Mouse (Mus musculus) liver, embryonic 14.5 days (tissue): ENCODE measurements around the gene Cdca4. TPM values are rescaled to one million over a fixed set of nuclear protein-coding genes. Genes with fewer than 3 reads are reported as not detected.

Source experiments
- ATAC-seq: fragments of 200-750 bp; cut with Nextera tagmentation; 2 replicates; pipeline ENCODE4 v1.8.0; 2017; ENCODE audit warnings: moderate number of reproducible peaks, mild to moderate bottlenecking, moderate library complexity; ENCODE audit not compliant: insufficient read depth
- DNase-seq, 3 experiments: peaks; one replicate each; pipeline ENCODE4 v3.0.0-alpha.2; 2012 to 2013; ENCODE audit warnings: low read depth in 3 of 3, low spot score in 3 of 3
- H3K27ac ChIP-seq: fragments of 300-500 bp; sonication (generic); 2 replicates; pipeline ENCODE4 v1.5.1; 2014; ENCODE audit warnings: moderate library complexity, mild to moderate bottlenecking, control low read depth, inconsistent platforms
- H3K27me3 ChIP-seq: fragments of 300-500 bp; sonication (generic); 2 replicates; pipeline ENCODE4 v1.6.1; 2014; ENCODE audit warnings: mild to moderate bottlenecking, low read length, moderate library complexity; ENCODE audit not compliant: control insufficient read depth, insufficient read depth
- H3K36me3 ChIP-seq: fragments of 300-500 bp; sonication (generic); replicated peaks from 2 replicates; pipeline ENCODE4 v1.6.1; 2014; ENCODE audit warnings: low read depth; ENCODE audit not compliant: control insufficient read depth, insufficient read depth
- H3K4me1 ChIP-seq, 2 experiments: fragments of 200-500 bp in 1 of 2; fragments of 300-500 bp in 1 of 2; sonication (generic) in 1 of 2; replicated peaks; 2 replicates each; pipeline ENCODE4 v1.6.1; 2012 to 2014; ENCODE audit warnings: antibody characterized with exemption in 1 of 2, inconsistent platforms in 1 of 2, low read length in 1 of 2; ENCODE audit not compliant: control insufficient read depth in 2 of 2, insufficient read depth in 2 of 2
- H3K4me2 ChIP-seq: fragments of 300-500 bp; sonication (generic); 2 replicates; pipeline ENCODE4 v1.6.1; 2014; ENCODE audit warnings: low read depth, mild to moderate bottlenecking, control low read depth, moderate library complexity
- H3K4me3 ChIP-seq, 2 experiments: fragments of 200-500 bp in 1 of 2; fragments of 300-500 bp in 1 of 2; sonication (generic) in 1 of 2; 2 replicates each; pipeline ENCODE4 v1.5.1; 2012 to 2014; ENCODE audit warnings: low read depth in 2 of 2, low read length in 2 of 2, mild to moderate bottlenecking in 2 of 2, control low read depth in 1 of 2, inconsistent platforms in 1 of 2, moderate library complexity in 1 of 2; ENCODE audit not compliant: insufficient read depth in 1 of 2
- H3K9ac ChIP-seq: fragments of 300-500 bp; sonication (generic); replicated peaks from 2 replicates; pipeline ENCODE4 v1.6.1; 2014; ENCODE audit warnings: mild to moderate bottlenecking, control low read depth, moderate library complexity
- H3K9me3 ChIP-seq: fragments of 300-500 bp; sonication (generic); 2 replicates; pipeline ENCODE4 v1.6.1; 2016; ENCODE audit warnings: low read length, mixed read lengths; ENCODE audit not compliant: control insufficient read depth
- CTCF ChIP-seq: IDR thresholded peaks from 2 replicates; pipeline ENCODE4 v1.5.1; 2016; ENCODE audit warnings: antibody characterized with exemption, low read depth, control low read depth
- EP300 ChIP-seq: IDR thresholded peaks from 2 replicates; pipeline ENCODE4 v1.6.1; 2016; ENCODE audit warnings: antibody characterized with exemption, low read depth
- WGBS: fragments of 180-500 bp; shearing (Covaris S2); extraction: QIAGEN DNeasy Blood & Tissue Kit; methylation state at CpG from one replicate; pipeline ENCODE4 v1.1.7; 2014; ENCODE audit not compliant: insufficient replicate concordance; 5-methylcytosine and 5-hydroxymethylcytosine counted together
- polyA plus RNA-seq, 2 experiments: library from polyadenylated mRNA; depleted of rRNA in 1 of 2; stranded (reverse) in 1 of 2; unstranded in 1 of 2; fragments of >200 nt; fragmentation: Nextera tagmentation in 1 of 2; extraction: Ambion mirVana in 1 of 2; gene quantifications; 2 replicates each; pipeline versions ENCODE4 v1.2.1 to v1.2.3; 2012 to 2014

Gene Cdca4
- polyA plus RNA-seq, 2 experiments, result 39.9 to 61.3 TPM

DNA sequence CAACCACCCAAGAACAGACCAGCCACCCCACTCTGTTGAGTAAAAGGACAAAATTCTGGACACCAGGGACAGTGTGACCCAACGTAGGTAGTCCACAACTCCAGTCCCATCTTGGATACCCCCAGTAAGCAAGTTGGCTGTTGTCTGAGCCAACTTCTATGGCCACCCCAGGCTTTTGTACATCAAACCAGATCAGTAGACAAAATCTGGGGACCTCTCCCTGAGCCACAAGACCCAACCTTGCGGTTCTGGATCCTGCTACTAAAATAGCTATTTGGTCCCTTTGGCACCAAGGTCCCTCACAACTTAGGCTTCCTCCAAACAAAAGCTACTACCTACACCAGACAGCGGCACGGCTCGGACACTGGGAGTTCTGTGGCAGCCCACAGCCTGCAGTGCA, 34.2 kb downstream of the Cdca4 start:
- Histone ChIP-seq H3K4me1 (no peaks in the 10 kb centered on the region), H3K36me3 (no peaks in the 10 kb centered on the region), H3K4me2 (no peak overlapping the region), H3K4me3 (no peak overlapping the region), H3K27ac (no peak overlapping the region), H3K9me3 (no peaks in the 10 kb centered on the region), H3K27me3 (no peaks in the 10 kb centered on the region), H3K9ac (no peak overlapping the region)
- no peak for DNase-seq
- WGBS, result 62% methylated on average over 5 of the region's 5 CpGs
- no peak for ATAC-seq
- TF ChIP-seq CTCF (no peak), EP300 (no peak)

DNA sequence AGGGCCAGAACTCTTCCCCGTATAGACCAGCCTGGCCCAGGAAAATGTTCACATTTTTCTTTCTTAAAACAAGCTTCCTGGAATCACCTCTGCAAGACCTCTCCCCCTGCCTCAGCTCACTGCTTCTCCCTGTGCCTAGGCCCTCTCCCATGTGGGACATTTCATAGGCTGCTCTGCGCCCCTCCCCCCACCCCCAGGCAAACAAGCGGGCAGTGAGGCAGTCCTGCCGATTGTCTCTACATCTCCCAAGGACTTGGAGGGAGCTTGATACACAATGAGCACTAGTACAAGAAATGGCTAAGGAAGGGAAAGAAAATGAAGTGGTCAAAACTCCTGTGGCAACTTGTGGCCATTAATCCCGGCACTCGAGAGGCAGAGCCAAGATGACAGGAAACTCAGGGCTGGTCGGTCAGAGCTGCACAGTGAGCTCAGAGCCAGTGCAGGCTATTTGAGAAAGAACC, 34.8 kb downstream of the Cdca4 start:
- Histone ChIP-seq H3K9me3 (no peaks in the 10 kb centered on the region), H3K4me2 (no peak overlapping the region), H3K4me3 (no peak overlapping the region), H3K27ac (no peak overlapping the region), H3K27me3 (no peaks in the 10 kb centered on the region), H3K36me3 (no peaks in the 10 kb centered on the region), H3K9ac (no peak overlapping the region), H3K4me1 (no peaks in the 10 kb centered on the region)
- WGBS, result 33% methylated on average over 7 of the region's 7 CpGs
- no peak for TF ChIP-seq EP300
- no peak for TF ChIP-seq CTCF
- DNase-seq (no peak), ATAC-seq (no peak)

DNA sequence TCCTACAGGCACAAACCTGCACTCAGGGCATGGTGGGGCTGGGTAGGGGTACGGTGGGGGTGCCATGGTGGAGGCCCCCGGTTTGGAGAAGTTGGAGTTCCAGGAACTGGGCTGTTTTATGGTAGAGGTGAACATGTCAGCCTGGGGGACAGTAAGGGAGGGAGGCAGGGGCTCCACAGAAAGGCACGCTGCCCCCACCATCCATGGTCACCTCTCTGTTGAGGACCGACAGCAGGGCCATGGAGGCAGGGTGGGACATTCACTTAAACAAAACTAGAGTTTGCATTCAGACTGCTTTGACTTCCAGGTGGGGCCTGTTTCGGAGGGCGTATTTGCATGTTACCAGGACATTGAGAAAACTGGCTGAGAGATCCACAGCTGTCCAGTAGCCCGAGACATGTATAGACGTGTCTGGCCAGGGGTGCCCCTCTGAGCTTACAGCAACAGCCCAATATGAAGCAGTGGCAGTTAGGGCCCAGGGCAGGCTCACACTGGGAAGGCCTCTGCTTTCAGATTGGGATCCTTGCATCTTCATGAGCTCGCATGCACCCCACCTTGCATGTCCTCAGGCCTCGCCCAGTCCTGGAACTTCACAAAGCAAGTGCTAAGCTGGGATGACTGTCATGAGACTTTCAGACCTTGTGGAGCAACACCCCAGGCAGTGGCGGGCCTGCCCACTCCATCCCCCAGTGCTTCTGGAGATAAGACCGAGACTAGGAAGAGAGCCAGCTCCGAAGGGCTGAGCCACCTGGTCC, 35.4 kb downstream of the Cdca4 start:
- no peak overlapping the region for H3K27ac ChIP-seq
- 47% methylated on average over 13 of the region's 13 CpGs for WGBS
- H3K9ac ChIP-seq, result no peak overlapping the region
- H3K4me2 ChIP-seq, result no peak overlapping the region
- no peaks in the 10 kb centered on the region for H3K36me3 ChIP-seq
- TF ChIP-seq CTCF (no peak), EP300 (no peak)
- no peaks in the 10 kb centered on the region for H3K9me3 ChIP-seq
- H3K27me3 ChIP-seq, result no peaks in the 10 kb centered on the region
- H3K4me3 ChIP-seq, result no peak overlapping the region
- H3K4me1 ChIP-seq, result no peaks in the 10 kb centered on the region
- ATAC-seq (no peak), DNase-seq (no peak)

DNA sequence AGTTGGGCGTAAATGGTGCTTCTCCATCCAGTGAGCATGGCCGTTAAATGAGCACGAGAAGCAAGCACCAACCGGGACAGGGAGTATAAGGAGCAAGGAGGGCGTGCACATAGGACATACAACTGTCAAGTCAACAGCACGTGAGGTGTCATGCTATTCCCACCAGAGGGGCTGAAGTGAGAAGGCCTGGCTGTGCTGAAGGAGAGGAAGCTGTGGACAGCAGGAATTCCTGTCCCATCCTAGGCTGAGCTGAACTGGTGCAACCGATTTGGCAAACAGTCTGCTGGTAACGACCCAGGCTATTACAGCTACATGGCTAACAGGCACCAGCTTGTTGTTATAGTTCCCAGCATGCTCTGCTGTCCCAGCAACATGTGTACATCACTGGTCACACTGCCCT, 38.2 kb downstream of the Cdca4 start:
- Histone ChIP-seq H3K9ac (no peak overlapping the region), H3K4me2 (no peak overlapping the region), H3K27me3 (no peaks in the 10 kb centered on the region), H3K4me3 (no peak overlapping the region), H3K4me1 (no peaks in the 10 kb centered on the region), H3K36me3 (no peaks in the 10 kb centered on the region), H3K27ac (no peak overlapping the region), H3K9me3 (no peaks in the 10 kb centered on the region)
- ATAC-seq (no peak), DNase-seq (no peak)
- 53% methylated on average over 8 of the region's 8 CpGs for WGBS
- TF ChIP-seq EP300 (no peak), CTCF (no peak)

DNA sequence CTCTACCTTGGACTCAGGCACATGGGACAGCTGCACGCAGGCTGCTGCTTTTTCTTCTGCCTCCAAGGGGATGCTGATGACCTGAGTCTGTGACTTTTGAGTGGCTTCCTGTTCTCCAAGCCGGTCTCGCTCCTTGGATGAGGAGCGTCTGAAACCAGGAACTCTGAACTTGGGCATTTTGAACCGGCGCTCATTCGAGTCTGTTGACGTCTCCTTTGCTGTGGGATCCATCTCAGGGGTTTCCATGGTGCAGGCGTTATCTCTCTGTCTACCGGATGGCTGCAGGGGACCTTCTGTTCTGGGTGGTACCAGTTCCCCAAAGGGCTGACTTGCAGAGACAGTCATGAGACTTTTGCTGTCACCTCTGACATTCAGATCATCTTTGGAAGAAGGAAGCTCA, 54.7 kb downstream of the Cdca4 start:
- H3K4me1 ChIP-seq, result no peaks in the 10 kb centered on the region
- no peak overlapping the region for H3K9ac ChIP-seq
- H3K36me3 ChIP-seq, result no peaks in the 10 kb centered on the region
- no peak for ATAC-seq
- no peak overlapping the region for H3K4me3 ChIP-seq
- WGBS, result 75% methylated on average over 10 of the region's 10 CpGs
- DNase-seq, result no peak
- H3K9me3 ChIP-seq, result no peaks in the 10 kb centered on the region
- no peak overlapping the region for H3K4me2 ChIP-seq
- H3K27me3 ChIP-seq, result no peaks in the 10 kb centered on the region
- H3K27ac ChIP-seq, result no peak overlapping the region
- TF ChIP-seq CTCF (no peak), EP300 (no peak)
